Mouse (Mus musculus) right cerebral cortex, postnatal 25 days (tissue): ENCODE data around the gene Myl12a.

Source experiments
- DNase-seq: peaks from one replicate; pipeline ENCODE4 v3.0.0; 2022

Gene Myl12a

DNA sequence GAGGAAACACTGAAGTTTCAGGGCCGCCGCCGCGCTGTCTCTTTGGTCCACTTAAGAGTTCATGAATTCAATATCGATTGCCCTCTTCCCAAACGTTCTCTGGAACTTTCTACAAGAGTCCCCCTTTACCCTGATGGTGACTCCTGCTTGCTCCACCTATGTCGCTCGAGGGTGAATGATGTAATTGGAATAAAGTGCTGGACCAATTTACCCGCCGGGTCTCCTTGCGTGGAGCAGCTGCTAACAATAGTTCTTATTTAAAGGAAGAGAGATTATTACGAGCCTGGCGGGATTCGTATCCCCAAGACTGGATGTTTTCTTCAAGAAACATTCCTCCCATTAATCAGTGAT is at the start of gene Myl12a:
Gene Myl12a (minus strand): TSS at position 135 of the 351 bp plus-strand sequence.
- DNase-seq: no peak

DNA sequence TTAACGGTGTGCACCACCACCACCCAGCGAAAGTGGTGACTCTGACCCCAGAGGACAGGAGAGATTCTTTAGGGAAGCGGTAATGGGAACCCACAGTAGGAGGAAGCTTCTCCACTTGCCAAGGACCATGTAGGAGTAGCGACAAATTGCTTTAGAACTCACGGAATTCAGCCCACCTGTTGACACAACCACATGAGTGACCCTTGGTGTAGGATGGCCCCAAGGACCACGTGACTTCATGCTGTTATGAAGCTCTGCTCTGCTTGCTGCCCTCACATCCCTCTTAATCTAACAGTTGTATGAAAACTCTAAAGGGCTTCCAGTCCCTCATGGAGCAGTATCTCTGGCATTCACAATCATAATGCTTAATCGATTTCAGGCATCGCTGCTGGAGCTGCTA is 46.6 kb upstream of the Myl12a start:
- no peak for DNase-seq

DNA sequence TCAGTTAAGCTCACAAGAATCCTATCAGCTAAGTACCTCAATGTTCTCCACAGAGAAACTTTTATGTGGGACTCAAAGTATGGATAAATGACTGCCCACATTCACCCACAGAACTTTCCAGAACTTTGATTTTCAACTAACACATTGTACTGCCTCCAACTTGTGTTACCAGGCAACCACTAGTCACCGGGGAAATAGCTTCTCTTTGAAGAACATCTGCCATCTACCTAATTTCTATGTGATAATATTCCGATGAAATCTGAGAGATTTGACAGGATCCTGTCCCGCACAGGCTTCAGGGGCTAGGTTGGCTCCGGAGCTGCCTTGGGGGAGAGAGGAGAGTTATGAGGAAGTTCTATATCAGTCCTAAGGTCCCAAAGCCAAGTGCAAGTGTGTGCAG is 44.2 kb upstream of the Myl12a start:
- no peak for DNase-seq

DNA sequence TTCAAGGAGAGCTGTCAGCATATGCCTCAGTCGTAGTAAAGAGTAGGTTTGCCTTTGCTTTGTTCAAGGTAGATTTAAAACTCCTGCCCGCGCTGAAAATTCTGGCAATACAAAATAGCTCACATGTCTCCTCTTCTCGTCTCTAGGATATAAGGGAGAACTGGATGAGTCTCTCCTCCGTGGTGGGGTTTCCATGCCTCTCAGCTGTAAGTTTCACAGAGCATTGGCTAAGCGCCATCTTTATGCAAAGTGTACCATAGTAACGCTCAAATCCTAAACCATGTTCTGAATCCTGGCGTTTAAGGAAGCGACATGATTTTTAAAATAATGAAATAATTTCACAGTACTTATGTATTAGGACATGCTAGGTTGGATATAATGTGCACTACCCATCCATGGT is 42.9 kb upstream of the Myl12a start:
- no peak for DNase-seq

DNA sequence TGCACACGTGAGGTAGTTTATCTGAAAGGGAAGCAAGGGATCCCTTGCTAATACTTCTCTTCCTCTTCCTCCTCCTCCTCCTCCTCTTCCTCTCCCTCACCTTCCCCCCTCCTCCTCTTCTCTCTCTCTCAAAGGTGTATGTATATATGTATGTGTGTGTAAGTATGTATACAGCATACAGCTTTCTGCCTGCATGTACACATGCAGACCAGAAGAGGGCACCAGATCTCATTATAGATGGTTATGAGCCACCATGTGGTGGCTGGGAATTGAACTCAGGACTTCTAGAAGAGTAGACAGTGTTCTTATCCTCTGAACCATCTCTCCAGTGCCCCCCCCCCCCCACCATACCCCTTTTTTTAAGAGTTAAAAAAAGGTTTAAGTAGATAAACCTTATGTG is 40.0 kb upstream of the Myl12a start:
- DNase-seq: no peak

DNA sequence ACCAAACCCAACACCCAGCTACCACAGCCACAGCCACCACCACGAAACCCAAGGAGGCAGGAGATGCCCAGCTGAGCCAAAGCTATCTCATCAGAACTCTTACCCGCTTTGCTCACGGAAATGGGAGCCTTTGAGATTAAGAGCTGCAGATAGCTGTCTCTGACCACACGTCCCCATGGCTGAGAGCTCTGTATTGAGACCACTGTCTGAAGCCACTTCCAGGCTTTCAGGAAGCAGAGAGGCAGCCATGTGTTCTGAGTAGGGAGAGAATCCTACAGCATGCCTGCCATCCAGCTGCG is 37.9 kb upstream of the Myl12a start:
- no peak for DNase-seq

DNA sequence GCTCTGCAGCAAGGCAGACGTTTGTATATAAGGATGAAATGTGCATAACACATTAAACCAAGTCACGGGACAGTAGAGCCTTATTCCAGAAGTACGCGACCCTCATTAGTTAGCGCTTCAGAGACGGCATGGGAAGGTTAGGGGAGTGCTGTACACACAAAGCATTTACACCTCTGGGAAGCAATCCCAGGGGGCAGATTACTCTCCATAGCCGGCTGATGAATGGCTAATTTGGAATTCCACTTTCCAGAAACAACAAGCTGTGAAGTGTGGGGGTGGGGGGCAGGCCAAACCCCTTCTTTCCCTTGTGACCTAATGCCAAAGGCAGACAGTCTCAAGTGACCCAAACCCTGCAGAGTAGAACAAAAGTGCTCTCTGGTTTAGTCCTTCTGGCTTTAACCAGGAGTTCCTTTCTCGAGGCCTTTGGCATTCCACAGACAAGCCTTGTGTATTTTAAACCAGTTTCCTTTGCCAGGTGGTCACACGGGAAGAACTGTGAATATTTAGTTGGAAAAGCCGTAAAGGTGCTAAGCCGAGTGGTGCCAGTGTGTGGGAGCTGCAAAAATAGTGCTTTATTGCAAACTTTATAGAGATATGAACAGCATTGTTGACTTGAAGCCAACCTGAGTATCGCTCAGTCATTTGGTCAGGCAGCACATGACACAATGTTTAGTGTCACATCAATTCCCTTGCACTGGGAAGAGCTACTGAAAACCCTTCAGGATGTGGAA is 37.3 kb upstream of the Myl12a start:
- no peak for DNase-seq

DNA sequence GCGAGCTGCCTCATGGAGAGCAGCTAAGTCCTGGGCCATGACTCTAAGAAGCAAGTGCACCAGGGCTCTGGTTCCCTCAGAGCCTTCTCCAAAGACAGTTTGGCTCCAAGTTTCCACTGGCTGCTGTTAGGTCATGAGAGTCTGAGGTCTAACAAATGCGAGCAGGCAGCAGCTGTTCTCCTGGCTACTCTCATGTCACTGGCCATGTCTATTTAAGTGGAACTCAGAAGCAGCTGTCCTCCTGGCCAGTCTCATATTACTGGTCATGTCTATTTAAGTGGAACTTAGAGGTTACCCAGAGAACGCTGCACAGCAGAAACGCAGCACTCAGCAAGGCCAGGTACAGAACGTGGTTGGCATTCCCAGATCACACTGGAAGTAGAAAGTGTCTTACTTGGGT is 36.1 kb upstream of the Myl12a start:
- no peak for DNase-seq

DNA sequence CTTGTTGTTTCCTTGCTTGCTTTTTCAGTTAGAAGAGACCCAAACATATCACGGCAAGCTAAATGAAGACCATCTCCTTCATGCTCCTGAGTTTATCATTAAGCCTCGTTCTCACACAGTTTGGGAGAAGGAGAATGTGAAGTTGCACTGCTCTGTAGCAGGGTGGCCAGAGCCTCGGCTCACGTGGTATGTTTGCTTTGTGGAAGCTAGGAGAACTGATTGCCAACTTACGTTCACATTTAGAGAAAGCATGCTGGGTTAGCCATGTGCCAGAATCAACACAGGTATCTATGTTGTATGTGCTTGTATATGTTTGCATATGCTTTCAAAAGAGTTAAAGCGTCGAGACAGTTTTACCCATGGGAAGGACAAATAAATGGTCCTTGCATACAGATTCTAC is 34.5 kb upstream of the Myl12a start:
- DNase-seq: no peak

DNA sequence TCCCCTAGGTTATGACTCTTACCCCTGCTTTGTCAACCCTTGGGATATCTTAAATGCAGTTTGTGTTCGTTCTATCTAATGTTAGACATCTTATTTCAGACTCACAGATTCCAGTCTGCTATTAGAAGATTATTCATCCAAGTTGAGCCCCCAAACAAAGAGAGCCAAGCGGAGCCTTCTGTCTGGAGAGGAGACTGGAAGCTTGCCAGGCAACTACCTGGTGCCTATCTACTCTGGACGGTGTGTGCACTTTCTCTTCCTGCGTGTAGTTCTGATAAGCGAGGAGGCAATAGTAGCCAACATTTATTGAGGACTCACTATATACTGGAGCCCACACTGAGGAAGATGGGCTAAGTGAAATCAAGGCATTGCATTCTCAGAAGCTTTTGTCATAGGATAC is 31.8 kb upstream of the Myl12a start:
- DNase-seq: no peak

DNA sequence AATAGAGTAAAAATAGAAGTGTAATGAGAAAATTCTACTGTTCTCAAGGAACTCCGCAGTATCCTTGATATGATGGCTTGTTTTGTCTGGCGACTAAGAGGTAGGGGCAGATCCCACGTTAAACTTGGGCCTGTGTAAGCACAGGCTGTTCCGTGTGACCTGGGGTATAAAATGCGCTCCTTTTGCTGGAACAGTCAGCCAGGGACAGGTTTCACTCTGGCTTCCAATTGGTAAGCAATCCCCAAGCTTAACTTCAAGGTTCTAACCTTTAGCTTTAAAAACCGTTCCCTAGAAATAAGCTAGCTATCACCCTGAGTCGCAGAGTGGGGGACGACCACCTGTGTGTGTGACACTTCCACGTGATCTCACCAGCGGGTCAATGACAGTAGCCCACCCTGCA is 30.0 kb upstream of the Myl12a start:
- DNase-seq: no peak

DNA sequence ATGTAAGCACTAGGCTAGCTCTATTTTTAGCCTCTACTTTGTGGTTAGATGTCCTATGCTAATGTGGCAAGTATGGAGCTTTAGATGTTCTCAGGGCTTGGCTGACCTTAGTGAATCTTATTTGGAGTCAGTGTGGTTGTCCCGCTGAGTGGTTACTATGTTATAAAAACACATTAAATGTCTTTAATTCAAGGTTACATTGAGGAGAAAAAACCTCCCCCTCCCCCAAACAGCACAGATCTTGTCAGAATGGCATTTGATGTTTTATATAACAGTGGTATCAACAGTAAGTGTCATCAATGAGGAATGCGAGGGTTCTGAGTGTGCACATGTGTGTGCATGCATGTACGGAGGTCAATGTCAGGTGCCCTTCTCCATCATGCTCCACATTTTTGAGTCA is 24.5 kb upstream of the Myl12a start:
- no peak for DNase-seq

DNA sequence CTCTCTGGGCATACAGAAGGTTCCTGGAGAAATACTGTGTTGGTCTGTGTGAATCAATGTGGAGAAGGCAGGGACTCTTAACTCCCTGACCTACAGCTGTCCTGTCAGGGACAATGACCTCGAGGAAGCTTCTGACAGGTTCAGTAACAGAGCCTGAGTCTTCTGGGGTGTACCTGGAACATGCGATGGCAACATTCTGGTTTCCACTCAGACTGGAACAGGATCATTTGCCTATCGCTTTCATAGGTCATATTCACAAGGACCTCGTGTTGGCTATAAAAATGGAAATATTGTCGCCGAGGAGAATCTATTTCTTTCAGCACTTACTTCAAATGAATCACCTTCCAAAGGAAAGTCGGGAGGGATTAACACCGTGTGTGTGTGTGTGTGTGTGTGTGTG is 23.2 kb upstream of the Myl12a start:
- DNase-seq: no peak

DNA sequence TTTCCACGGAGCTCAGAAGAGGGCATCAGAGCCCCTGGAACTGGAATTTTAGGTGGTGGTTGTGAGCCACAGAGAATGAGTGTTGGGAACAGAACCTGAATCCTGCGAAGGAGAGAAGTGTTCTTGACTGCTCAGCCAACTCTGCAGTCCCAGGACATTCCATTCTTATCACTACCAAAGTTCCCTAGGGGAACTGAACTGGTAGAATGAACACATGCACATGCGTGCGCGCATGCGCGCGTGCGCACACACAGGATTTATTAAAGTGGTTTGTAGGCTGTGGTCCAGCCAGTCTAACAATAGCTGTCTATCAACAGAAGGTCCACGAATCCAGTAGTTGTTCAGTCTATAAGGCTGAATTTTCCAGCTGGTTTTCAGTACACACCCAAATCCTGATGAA is 21.4 kb upstream of the Myl12a start:
- DNase-seq: no peak

DNA sequence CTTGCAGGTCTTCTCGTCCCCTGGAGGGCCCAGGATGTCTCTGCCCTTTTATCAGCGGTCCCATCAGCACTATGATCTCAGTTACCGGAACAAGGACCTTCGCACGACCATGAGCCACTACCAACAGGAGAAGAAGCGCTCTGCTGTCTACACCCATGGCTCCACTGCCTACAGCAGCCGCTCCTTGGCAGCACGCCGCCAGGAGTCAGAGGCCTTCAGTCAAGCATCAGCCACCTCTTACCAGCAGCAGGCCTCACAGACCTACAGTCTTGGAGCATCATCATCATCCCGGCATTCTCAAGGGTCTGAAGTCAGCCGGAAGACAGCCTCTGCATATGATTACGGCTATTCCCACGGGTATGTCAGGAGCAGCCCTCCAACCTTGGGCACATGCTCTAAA is 20.2 kb upstream of the Myl12a start:
- DNase-seq: no peak

DNA sequence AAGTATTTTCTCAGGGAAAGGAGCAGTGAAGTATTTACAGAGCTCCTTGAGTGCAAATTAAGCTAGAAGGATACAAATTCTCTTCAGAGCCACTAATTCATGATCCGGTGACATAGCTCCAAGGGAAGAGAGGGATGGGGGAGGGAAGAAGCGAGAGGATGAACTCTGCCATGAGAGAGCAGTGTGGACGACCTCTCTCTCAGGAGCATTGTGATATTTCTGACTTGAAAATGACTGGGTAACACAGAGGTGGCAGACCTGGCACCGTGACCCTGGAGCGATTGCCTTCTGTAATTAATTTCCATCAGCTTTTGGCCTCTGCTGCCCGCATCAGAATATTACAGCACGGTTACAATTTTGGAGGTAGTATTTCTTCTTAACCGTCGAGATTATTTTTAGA is 17.2 kb upstream of the Myl12a start:
- DNase-seq: no peak

DNA sequence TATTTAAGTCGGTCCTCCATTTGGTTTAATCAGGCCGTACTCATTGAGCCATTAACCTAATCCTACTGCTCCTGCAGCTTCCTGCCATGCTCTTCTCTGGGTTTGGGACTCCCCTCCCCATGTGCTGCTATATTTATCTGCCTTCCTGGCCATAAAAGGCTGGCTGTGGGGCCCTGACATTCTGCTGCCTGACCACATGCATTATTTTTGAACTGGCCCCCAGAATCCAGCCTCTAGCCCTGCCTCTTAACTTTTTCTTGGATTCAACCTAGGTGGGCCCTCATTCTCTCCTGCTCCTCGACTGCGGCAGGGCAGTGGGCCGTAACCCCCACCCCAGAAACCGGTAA is 16.6 kb upstream of the Myl12a start:
- no peak for DNase-seq

DNA sequence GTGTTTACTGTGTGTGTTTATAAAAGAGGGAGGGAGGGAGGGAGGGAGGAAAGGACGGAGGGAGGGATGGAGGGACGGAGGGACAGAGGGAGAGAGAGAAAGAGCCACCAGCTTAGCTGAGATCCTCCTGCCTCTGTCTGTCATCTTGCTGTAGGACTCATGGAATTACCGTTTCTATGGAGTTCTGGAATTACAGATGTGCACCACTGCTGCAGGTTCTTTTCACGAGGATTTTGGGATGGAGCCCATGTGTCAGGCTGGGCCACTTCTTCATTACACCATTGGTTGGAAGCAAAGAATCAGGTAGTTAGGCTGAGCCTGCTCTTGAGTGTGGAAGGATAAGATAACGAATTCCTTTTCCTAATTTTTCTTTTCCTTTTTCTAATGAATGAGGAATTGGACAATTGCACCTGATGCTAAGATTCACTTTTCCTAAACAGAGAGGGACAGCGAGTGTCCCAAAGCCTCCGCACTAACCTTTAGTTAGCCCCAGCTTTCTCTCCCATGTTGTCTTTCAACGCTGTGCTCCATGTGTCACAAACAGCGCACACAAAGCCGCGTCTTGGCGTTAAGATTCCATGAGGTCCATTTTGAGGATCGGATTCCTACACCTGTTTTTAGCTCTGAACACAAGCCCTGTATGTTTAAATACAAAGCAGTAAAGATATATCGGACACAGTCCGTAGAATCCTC is 16.1 kb upstream of the Myl12a start:
- no peak for DNase-seq

DNA sequence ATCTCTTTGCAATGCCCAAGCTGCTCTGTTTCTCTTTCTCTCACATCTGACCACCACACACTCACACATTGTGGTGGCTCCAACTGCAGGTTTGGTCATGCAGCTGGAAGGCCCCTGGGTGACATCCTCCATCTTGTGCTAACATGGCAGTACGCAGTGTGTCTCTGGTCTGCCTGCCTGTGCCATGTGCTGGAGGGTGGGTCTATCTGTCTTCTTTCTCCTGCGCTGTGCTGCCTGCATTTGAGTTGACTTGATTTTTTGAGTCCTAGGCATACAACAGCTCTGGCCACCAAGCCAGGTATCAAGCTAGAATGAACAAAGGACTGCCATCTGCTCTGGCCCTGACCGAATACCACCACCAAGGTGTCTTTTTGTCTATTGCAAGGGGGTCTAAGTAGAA is 15.5 kb upstream of the Myl12a start:
- DNase-seq: no peak

DNA sequence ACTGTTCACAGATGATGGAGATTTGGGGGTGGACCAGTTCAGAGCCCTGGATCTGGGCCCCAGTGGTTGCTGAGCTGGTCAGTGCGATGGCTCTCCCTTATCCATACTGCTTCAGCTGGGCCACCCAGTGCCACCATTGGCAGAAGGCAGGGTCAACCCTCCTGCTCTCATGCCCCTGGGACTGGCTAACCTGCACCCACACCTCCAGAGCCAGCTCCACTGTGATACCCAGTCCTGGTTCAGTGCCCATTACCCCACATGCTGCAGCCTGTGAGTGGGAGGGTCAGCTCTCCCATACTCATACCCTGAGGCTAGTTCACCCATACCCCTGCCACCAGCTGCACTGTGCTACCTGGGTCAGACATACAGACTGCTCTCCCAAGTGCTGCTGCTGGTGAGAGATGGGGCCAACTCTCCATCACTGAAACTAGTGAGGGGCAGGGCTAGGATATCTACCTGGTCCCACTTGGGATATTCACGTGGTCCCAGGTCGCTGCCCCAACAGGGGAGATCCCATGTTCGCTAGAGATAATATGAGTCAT is 14.8 kb upstream of the Myl12a start:
- DNase-seq: no peak

DNA sequence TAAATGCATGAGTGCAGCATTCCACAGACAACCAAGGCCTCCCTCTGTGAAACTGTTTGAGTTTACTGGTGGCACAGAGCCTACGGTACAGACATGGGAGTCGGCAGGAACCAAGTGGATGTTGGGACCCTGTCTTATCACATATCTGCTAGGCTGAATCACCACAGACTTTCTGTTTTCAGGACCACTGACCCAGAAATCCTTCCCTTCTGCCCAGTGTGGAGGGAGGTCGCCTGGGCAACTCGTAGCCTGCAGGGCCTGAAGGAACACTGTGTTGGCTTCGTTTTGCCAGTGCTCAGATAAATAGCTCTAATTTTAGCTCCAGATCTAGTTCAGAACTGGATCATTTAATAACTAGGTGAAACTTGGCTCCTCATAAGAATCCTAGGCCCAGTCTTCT is 12.2 kb upstream of the Myl12a start:
- no peak for DNase-seq

DNA sequence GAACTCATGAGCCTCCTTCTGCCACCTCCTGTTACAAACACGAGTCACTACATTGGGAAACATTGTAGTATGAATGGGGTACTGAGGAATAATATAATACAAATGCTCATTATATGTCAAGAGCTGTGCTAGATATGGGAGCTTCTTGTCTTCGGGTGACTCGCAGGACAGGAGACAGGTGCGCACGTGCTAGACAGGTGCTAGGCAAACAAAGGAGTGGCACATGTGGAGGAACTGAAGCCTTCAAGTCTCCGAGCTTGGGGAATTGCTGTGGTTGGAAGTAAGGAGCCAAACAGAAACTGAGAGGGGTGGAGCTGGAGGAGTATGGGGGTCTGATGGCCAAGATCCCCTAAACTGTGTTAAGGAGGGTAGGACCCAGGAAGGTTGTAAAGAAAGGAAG is 10.4 kb upstream of the Myl12a start:
- DNase-seq: no peak

DNA sequence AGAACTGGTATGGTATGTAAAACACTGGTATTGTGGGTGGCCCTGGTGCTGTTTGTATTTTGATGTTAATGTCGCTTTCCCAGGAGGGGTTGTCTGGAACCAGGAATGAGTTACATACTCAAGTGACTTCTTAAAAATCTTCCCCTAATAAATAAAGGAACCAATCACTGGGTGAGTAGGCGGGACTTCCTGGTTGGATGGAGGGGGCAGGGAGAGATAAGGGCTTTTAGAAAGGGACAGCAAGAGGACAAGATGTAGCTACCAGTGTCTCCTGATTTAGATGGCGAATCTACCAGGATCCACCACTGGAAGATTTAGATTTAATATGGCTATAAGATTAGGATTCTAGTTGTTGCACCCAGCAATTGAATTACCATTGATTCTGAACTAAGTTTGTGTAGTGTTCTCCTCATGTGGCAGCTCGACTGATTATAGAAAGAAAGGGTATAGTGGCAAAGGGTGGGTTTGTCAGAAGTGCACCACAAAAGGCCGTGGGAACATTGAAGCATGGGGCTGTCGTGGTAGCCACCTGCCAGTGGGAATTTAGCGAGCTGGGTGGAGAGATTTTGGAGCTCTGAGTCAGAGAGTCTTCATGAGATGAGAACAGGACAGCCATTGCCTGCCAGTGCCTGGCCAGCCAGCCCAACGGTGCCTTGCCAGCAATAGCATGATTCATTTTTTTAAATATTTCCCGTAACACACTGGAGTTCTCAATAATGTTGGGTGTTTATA is 9.4 kb upstream of the Myl12a start:
- DNase-seq: no peak

DNA sequence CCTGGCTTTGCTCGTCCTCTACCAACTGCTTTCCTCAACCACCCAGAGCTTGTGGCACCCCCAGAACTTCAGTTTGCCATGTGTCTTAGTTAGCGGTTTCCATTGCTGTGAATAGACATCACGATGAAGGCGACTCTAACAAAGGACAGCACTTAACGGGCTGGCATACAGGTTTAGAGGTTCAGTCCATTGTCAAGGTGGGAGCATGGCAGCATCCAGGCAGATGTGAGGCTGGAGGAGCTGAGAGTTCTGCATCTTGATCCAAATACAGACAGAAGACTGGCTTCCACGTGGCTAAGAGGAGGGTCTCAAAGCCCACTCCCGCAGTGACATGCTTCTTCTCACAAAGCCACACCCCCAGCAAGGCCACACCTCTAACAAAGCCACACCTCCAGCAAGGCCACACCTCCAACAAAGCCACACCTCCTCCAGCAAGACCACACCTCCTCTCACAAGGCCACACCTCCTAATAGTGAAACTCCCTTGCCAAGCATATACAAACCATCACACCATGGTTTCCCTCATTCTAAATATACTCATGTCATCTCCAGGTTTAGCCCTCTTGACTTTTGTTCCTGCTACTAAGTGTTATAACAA is 8.1 kb upstream of the Myl12a start:
- DNase-seq: no peak
